Comparison of ENCODE assay signal across 8 mouse cellular contexts in genomic region chr6:87334361-87335090, GRCm38 (mm10). TPM values are rescaled to one million over a fixed set of nuclear protein-coding genes. Genes with fewer than 3 reads are reported as not detected.
DNase-seq lines count a peak whose midpoint lies in the region; ATAC-seq and TF ChIP-seq lines count a peak whose summit lies in the region.
"Had no signal": no experiment of that assay in that cellular context is flagged by ENCODE, and none has a peak within 500 bp of the region (broad histone marks: within the 10 kb centered on the region; RNA-seq: fewer than 3 reads in every experiment).

No protein-coding gene starts in this region.

- no peaks in the 10 kb centered on the region for H3K9me3 ChIP-seq in lung, postnatal 0 days (ENCODE audit: low read length)

- peak overlapping the region; percentile 77 for H3K4me2 ChIP-seq in lung, postnatal 0 days (replicated peaks; ENCODE audit: low read depth, low read length)

- ATAC-seq in lung, postnatal 0 days: peak; percentile 40

- no peaks in the 10 kb centered on the region for H3K79me2 ChIP-seq in heart, adult 2 months (replicated peaks; ENCODE audit: control insufficient read depth, insufficient read depth, low read length)

- 23% methylated on average over 11 of the region's 11 CpGs for WGBS in heart, adult 2 months
- 6% methylated on average over 11 of the region's 11 CpGs for WGBS in lung, postnatal 0 days

- H3K27me3 ChIP-seq in heart, adult 2 months (ENCODE audit: control insufficient read depth, insufficient read depth, low read length): no peaks in the 10 kb centered on the region; the same call in 1 of the 2 replicates
- H3K27me3 ChIP-seq in lung, postnatal 0 days (replicated peaks; ENCODE audit: insufficient read depth, low read length): no peaks in the 10 kb centered on the region

- peak overlapping the region; percentile 59 for H3K4me3 ChIP-seq in heart, adult 2 months
- peak overlapping the region; percentile 66 for H3K4me3 ChIP-seq in lung, postnatal 0 days (ENCODE audit: low read depth, low read length)

- DNase-seq in NIH3T3 (ENCODE audit: low read depth): peak; percentile 85
- DNase-seq in embryo, embryonic 10.5 days (ENCODE audit: low spot score): peak; percentile 69
- peak in 1 of 2 experiments; percentile 32 for DNase-seq in heart, adult 2 months
- peak; percentile 33 for DNase-seq in layer of hippocampus, adult 9-11 months
- DNase-seq in lung, postnatal 0 days (ENCODE audit: low spot score): peak; percentile 76
- DNase-seq in right cerebral cortex, postnatal 25 days: peak; percentile 58
- no peak for DNase-seq in yolk sac, embryonic 10.5 days (ENCODE audit: low spot score)

- no peak for TF ChIP-seq EP300 in heart, adult 2 months (IDR thresholded peaks at IDR 0.05; ENCODE audit: insufficient read depth, low read depth, low read length)
- no peak for TF ChIP-seq EP300 in lung, postnatal 0 days (IDR thresholded peaks at IDR 0.05)

- no peaks in the 10 kb centered on the region for H3K36me3 ChIP-seq in heart, adult 2 months (ENCODE audit: control insufficient read depth, insufficient read depth, low read length)
- no peaks in the 10 kb centered on the region for H3K36me3 ChIP-seq in lung, postnatal 0 days (ENCODE audit: insufficient read depth, low read length)

- H3K4me1 ChIP-seq in heart, adult 2 months (ENCODE audit: control insufficient read depth, insufficient read depth, low read length): no peaks in the 10 kb centered on the region
- H3K4me1 ChIP-seq in lung, postnatal 0 days (ENCODE audit: insufficient read depth, low read depth, low read length): 0 out of 2 replicates have a peak, but pooled peaks cover 8% of the 10 kb centered on the region

- peak overlapping the region; percentile 16 for H3K9ac ChIP-seq in heart, adult 2 months (ENCODE audit: low read depth, low read length)
- H3K9ac ChIP-seq in lung, postnatal 0 days (replicated peaks; ENCODE audit: low read depth): peak overlapping the region; percentile 57; the same call in 1 of the 2 replicates

- peak overlapping the region; percentile 76 for H3K27ac ChIP-seq in heart, adult 2 months
- H3K27ac ChIP-seq in lung, postnatal 0 days (ENCODE audit: low read length): peak overlapping the region; percentile 93

- TF ChIP-seq CTCF in heart, adult 2 months (IDR thresholded peaks at IDR 0.05): peak; percentile 28
- TF ChIP-seq CTCF in lung, postnatal 0 days (IDR thresholded peaks at IDR 0.05): peak; percentile 49

- no peak for TF ChIP-seq POLR2A in heart, adult 2 months (IDR thresholded peaks at IDR 0.05; ENCODE audit: insufficient read depth, low read depth, low read length)

- intact Hi-C loops in heart, adult 2 months (cut with DNase I): loop anchor here (1.0 kb wide), 1 partner anchor 233 kb away; no protein-coding TSS in a partner anchor

RNA-seq across cellular contexts. Expression of gene Antxr1, which starts 1.1 kb away (rescaled TPM):
- 1 to 10 TPM; 6.5 to 8.5 TPM for total RNA-seq in heart, adult 2 months (2021)
- 4.8 and 7.1 TPM in 2 replicates for polyA plus RNA-seq in heart, adult 2 months (2012; rRNA removed)
- polyA plus RNA-seq in lung, postnatal 0 days (2015; fragmentation: Nextera tagmentation; extraction: Ambion mirVana): 11.7 and 13.9 TPM in 2 replicates
- polyA plus RNA-seq: erythroblast, embryonic 14.5 days had no signal

RNA-seq across cellular contexts. Expression of gene Gkn1, which starts 16.2 kb away (rescaled TPM):
- not detected for total RNA-seq in heart, adult 2 months (2021)
- 0.12 TPM in 2 replicates for polyA plus RNA-seq in heart, adult 2 months (2012; rRNA removed)
- polyA plus RNA-seq in lung, postnatal 0 days (2015; fragmentation: Nextera tagmentation; extraction: Ambion mirVana): 0.11 and 0.31 TPM in 2 replicates
- polyA plus RNA-seq: erythroblast, embryonic 14.5 days had no signal

RNA-seq across cellular contexts. Expression of gene Gkn2, which starts 38.6 kb away (rescaled TPM):
- total RNA-seq in heart, adult 2 months (2021): not detected
- polyA plus RNA-seq in heart, adult 2 months (2012; rRNA removed): not detected in 2 replicates
- polyA plus RNA-seq in lung, postnatal 0 days (2015; fragmentation: Nextera tagmentation; extraction: Ambion mirVana): 0.20 TPM in 1 of 2 replicates, not detected in the other
- polyA plus RNA-seq: erythroblast, embryonic 14.5 days had no signal

RNA-seq across cellular contexts. Expression of gene Gkn3, which starts 54.2 kb away (rescaled TPM):
- total RNA-seq in heart, adult 2 months (2021): 1 to 10 TPM; 1.7 to 2.1 TPM
- 1.9 and 4.4 TPM in 2 replicates for polyA plus RNA-seq in heart, adult 2 months (2012; rRNA removed)
- 5.2 and 6.1 TPM in 2 replicates for polyA plus RNA-seq in lung, postnatal 0 days (2015; fragmentation: Nextera tagmentation; extraction: Ambion mirVana)
- polyA plus RNA-seq: erythroblast, embryonic 14.5 days had no signal
